Mouse (Mus musculus) neural tube, embryonic 14.5 days (tissue): ENCODE measurements around the gene Raf1. TPM values are rescaled to one million over a fixed set of nuclear protein-coding genes. Genes with fewer than 3 reads are reported as not detected.

Experiments used
- ATAC-seq: fragments of 200-750 bp; cut with Nextera tagmentation; 2 replicates; pipeline ENCODE4 v1.8.0; 2017; ENCODE audit warnings: low read depth, mild to moderate bottlenecking, moderate TSS enrichment, moderate library complexity
- H3K27ac ChIP-seq: fragments of 300-500 bp; sonication (generic); 2 replicates; pipeline ENCODE4 v1.5.1; 2014; ENCODE audit warnings: low read depth, mild to moderate bottlenecking, control low read depth, low read length, moderate library complexity, mixed read lengths
- H3K27me3 ChIP-seq: fragments of 300-500 bp; sonication (generic); 2 replicates; pipeline ENCODE4 v1.6.1; 2014; ENCODE audit warnings: low read length; ENCODE audit not compliant: control insufficient read depth, insufficient read depth
- H3K36me3 ChIP-seq: fragments of 300-500 bp; sonication (generic); 2 replicates; pipeline ENCODE4 v1.6.1; 2014; ENCODE audit warnings: low read length, mixed read lengths; ENCODE audit not compliant: control insufficient read depth, insufficient read depth
- H3K4me1 ChIP-seq: fragments of 300-500 bp; sonication (generic); 2 replicates; pipeline ENCODE4 v1.6.1; 2014; ENCODE audit warnings: low read length; ENCODE audit not compliant: control insufficient read depth, insufficient read depth
- H3K4me2 ChIP-seq: fragments of 300-500 bp; sonication (generic); 2 replicates; pipeline ENCODE4 v1.6.1; 2014; ENCODE audit warnings: mild to moderate bottlenecking, low read depth, low read length, control low read depth
- H3K4me3 ChIP-seq: fragments of 300-500 bp; sonication (generic); 2 replicates; pipeline ENCODE4 v1.5.1; 2014; ENCODE audit warnings: low read depth, low read length, control low read depth, mixed read lengths
- H3K9ac ChIP-seq: fragments of 300-500 bp; sonication (generic); replicated peaks from 2 replicates; pipeline ENCODE4 v1.6.1; 2014; ENCODE audit warnings: low read depth, mild to moderate bottlenecking, control low read depth, low read length, mixed read lengths
- H3K9me3 ChIP-seq: fragments of 300-500 bp; sonication (generic); 2 replicates; pipeline ENCODE4 v1.6.1; 2016; ENCODE audit warnings: low read length; ENCODE audit not compliant: control insufficient read depth
- WGBS: fragments of 180-500 bp; shearing (Covaris S2); extraction: QIAGEN DNeasy Blood & Tissue Kit; methylation state at CpG from one replicate; pipeline ENCODE4 v1.1.7; 2014; 5-methylcytosine and 5-hydroxymethylcytosine counted together
- polyA plus RNA-seq: library from polyadenylated mRNA; unstranded; fragments of >200 nt; fragmentation: Nextera tagmentation; extraction: Ambion mirVana; gene quantifications from 2 replicates; pipeline ENCODE4 v1.2.1, GENCODE M21; 2014

Gene Raf1
- polyA plus RNA-seq, 1 experiment from 2014 or later, result 168 TPM

DNA sequence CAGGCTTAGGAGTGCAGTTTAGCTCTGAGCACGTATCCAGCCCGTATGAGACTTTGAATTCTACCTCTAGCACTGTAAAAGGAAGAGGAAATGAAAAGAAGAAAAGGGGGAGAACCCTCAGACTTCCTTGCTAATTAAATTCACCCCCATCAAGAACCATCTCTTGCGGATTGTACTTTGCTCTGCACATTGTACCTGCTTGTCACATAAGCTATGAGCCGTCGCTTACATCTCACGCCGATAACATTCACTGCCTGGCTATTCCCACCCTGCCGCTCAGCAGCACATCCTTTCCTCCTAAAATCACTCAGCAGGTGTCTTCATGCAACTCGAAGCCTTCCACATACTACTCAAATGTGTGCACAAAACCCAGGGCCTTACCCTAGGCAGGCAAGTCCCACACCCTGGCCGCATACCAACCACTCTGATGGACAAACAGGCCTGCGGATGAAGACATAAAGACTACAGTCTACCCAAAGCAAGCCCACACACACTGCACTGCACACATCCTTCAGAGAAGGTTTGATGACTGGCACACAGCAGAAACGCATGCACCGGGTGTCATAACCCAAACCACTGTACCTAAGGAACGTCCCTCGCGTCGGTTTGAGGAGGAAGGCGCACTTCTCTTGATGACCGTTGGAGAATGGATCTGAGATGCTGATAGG, 84.6 kb downstream of the Raf1 start:
- ATAC-seq, result no peak
- Histone ChIP-seq H3K9me3 (no peaks in the 10 kb centered on the region), H3K36me3 (no peaks in the 10 kb centered on the region), H3K9ac (0 out of 2 replicates have a peak overlapping the region, but pooled peaks have one; percentile 3), H3K27me3 (no peaks in the 10 kb centered on the region), H3K27ac (no peak overlapping the region), H3K4me1 (no peaks in the 10 kb centered on the region), H3K4me3 (no peak overlapping the region), H3K4me2 (no peak overlapping the region)
- WGBS, result 87% methylated on average over 19 of the region's 19 CpGs

GRCm38 (mm10) chr6:115586321-115586720, 90.1 kb downstream of the Raf1 start:
- ATAC-seq, result no peak
- no peak overlapping the region for H3K27ac ChIP-seq
- no peak overlapping the region for H3K9ac ChIP-seq
- no peaks in the 10 kb centered on the region for H3K9me3 ChIP-seq
- H3K4me3 ChIP-seq, result no peak overlapping the region
- H3K4me2 ChIP-seq, result no peak overlapping the region
- 88% methylated on average over 10 of the region's 10 CpGs for WGBS
- no peaks in the 10 kb centered on the region for H3K4me1 ChIP-seq
- H3K36me3 ChIP-seq, result no peaks in the 10 kb centered on the region
- no peaks in the 10 kb centered on the region for H3K27me3 ChIP-seq

GRCm38 (mm10) chr6:115584176-115584575, 92.3 kb downstream of the Raf1 start:
- Histone ChIP-seq H3K4me3 (no peak overlapping the region), H3K27ac (no peak overlapping the region), H3K4me1 (no peaks in the 10 kb centered on the region), H3K9ac (no peak overlapping the region), H3K36me3 (no peaks in the 10 kb centered on the region), H3K4me2 (no peak overlapping the region), H3K9me3 (no peaks in the 10 kb centered on the region), H3K27me3 (no peaks in the 10 kb centered on the region)
- no peak for ATAC-seq
- 93% methylated on average over 3 of the region's 3 CpGs for whole genome bisulfite sequencing

DNA sequence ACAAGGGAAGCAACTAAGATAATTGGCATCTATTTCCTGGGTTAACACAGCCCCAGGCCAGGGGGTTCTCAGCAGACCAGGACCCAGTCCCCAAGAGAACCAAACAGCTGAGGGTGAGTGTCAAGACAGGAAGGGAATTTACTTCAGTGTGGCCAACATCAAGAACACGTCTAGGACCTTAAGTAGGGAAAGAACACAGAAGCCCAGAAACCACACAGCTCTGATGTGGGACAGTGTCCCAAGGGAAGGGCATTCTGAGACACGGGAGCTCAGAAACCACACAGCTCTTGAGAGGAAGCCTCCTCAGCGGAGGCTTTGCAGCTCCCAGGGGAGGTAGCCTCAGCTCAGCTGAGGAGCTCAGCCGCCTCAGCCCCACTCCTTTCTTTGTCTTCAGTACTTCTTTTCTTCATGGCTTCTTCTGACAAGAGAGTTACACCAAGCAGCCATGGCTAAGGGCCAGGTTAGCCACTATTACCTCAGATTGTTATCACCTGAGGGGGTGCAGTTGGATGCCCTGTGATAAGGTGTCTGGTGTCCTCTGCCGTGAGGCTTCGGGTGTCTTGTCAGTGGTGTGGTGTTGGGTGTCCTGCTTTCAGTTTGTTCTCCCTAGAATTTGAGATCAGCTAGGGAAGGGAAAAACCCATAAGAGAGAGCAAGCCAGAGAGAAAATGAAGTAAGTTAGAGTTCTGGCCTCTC, 92.9 kb downstream of the Raf1 start:
- Histone ChIP-seq H3K27ac (no peak overlapping the region), H3K4me2 (no peak overlapping the region), H3K36me3 (peaks cover under 1% of the 10 kb centered on the region; the same call in 1 of the 2 replicates), H3K27me3 (no peaks in the 10 kb centered on the region), H3K4me3 (no peak overlapping the region), H3K9ac (no peak overlapping the region), H3K4me1 (no peaks in the 10 kb centered on the region), H3K9me3 (no peaks in the 10 kb centered on the region)
- no peak for ATAC-seq
- 87% methylated on average over 6 of the region's 6 CpGs for WGBS

GRCm38 (mm10) chr6:115582328-115583115, 93.9 kb downstream of the Raf1 start:
- H3K27ac ChIP-seq, result no peak overlapping the region
- H3K27me3 ChIP-seq, result no peaks in the 10 kb centered on the region
- no peak for ATAC-seq
- no peak overlapping the region for H3K4me2 ChIP-seq
- H3K4me1 ChIP-seq, result no peaks in the 10 kb centered on the region
- peaks cover 11% of the 10 kb centered on the region for H3K36me3 ChIP-seq
- H3K4me3 ChIP-seq, result no peak overlapping the region
- WGBS, result 79% methylated on average over 10 of the region's 10 CpGs
- H3K9me3 ChIP-seq, result no peaks in the 10 kb centered on the region
- H3K9ac ChIP-seq, result no peak overlapping the region

DNA sequence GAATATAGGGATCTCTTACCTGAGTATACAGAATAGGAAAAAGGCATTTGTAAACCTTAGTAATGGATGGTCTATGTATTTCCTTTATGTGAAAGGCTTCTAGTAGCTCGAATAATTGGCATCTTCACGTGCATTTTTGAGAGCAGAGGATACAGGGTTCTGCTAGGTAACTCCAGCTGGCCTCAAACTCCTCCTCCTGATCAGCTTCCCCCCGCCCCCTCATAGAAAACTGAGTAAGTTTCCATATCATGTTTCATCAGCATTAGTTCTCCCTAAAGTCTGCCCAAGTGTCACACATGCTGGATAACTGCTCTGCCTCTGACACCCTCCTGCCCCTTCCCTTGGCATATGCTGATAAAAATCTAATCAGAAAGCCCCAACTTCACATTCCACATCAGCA, 95.6 kb downstream of the Raf1 start:
- Histone ChIP-seq H3K27ac (no peak overlapping the region), H3K4me3 (no peak overlapping the region), H3K4me1 (no peaks in the 10 kb centered on the region), H3K36me3 (peaks cover 28% of the 10 kb centered on the region), H3K27me3 (no peaks in the 10 kb centered on the region), H3K9ac (no peak overlapping the region), H3K4me2 (no peak overlapping the region), H3K9me3 (no peaks in the 10 kb centered on the region)
- 93% methylated on average over 3 of the region's 3 CpGs for WGBS
- no peak for ATAC-seq

- no peak overlapping the region for H3K9ac ChIP-seq
- no peak overlapping the region for H3K4me2 ChIP-seq
- no peaks in the 10 kb centered on the region for H3K9me3 ChIP-seq
- WGBS, result 94% methylated on average over 9 of the region's 9 CpGs
- H3K27ac ChIP-seq, result no peak overlapping the region
- H3K4me3 ChIP-seq, result no peak overlapping the region
- H3K27me3 ChIP-seq, result no peaks in the 10 kb centered on the region
- peaks cover 30% of the 10 kb centered on the region for H3K36me3 ChIP-seq
- ATAC-seq, result no peak
- no peaks in the 10 kb centered on the region for H3K4me1 ChIP-seq
Observed at GRCm38 (mm10) chr6:115577941-115578340, 98.5 kb downstream of the Raf1 start.

DNA sequence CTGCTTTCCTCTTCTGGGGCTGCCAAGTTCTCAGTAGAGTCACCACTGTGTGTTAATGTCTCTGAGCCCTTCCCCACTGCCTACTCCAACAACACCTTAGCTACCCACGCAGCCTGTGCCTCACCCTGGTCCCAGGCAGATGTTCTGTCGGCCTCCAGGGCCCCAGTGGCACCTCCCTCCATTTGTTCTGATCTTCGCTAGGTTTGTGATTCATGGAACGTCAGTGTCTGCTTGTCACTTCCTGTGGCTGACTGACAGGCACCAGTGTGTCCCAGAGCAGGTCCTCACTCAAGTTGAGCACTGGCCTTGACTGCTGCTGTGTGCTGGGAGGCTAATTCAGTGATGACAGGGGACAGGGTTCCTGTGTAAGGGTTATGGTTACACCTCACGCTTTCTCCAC, 99.0 kb downstream of the Raf1 start:
- H3K27me3 ChIP-seq, result no peaks in the 10 kb centered on the region
- no peak overlapping the region for H3K9ac ChIP-seq
- ATAC-seq, result no peak
- no peak overlapping the region for H3K27ac ChIP-seq
- peaks cover 31% of the 10 kb centered on the region for H3K36me3 ChIP-seq
- H3K9me3 ChIP-seq, result no peaks in the 10 kb centered on the region
- H3K4me1 ChIP-seq, result no peaks in the 10 kb centered on the region
- WGBS, result 87% methylated on average over 5 of the region's 5 CpGs
- H3K4me2 ChIP-seq, result no peak overlapping the region
- H3K4me3 ChIP-seq, result no peak overlapping the region

DNA sequence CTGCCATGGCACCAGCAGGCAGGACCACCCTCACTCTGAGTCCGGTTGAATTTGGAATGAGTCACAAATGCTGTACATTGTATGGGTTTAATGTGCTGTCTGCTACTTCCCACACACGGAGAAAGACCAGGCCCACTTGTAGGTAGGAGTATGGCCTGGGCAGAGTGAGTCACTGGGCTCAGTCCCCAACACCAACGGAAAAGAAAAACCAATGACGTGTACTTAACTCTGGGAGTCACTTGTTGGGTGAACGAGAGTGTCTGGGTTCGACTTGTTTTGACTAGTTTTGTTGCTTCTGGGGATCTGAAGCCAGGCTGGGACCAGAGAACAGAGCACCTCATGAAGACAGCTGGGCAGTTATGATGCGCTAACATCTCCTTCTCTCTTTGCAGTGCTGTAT, 102.3 kb downstream of the Raf1 start:
- no peaks in the 10 kb centered on the region for H3K4me1 ChIP-seq
- H3K27ac ChIP-seq, result no peak overlapping the region
- H3K27me3 ChIP-seq, result no peaks in the 10 kb centered on the region
- H3K9me3 ChIP-seq, result no peaks in the 10 kb centered on the region
- peaks cover 45% of the 10 kb centered on the region for H3K36me3 ChIP-seq
- H3K9ac ChIP-seq, result no peak overlapping the region
- H3K4me3 ChIP-seq, result no peak overlapping the region
- no peak overlapping the region for H3K4me2 ChIP-seq
- 92% methylated on average over 7 of the region's 7 CpGs for WGBS
- no peak for ATAC-seq
